Mouse (Mus musculus) liver, embryonic 13.5 days (tissue): ENCODE results near the gene Nckap5. TPM values are rescaled to one million over a fixed set of nuclear protein-coding genes. Genes with fewer than 3 reads are reported as not detected.

ENCODE experiments used
- ATAC-seq: fragments of 200-750 bp; cut with Nextera tagmentation; 2 replicates; pipeline ENCODE4 v1.8.0; 2017; ENCODE audit warnings: low read depth, mild to moderate bottlenecking, moderate number of reproducible peaks, moderate library complexity
- DNase-seq: peaks from one replicate; pipeline ENCODE4 v3.0.0; 2022
- H3K27ac ChIP-seq: fragments of 300-500 bp; sonication (generic); 2 replicates; pipeline ENCODE4 v1.5.1; 2015; ENCODE audit warnings: moderate library complexity, mild to moderate bottlenecking, inconsistent platforms
- H3K27me3 ChIP-seq: fragments of 300-500 bp; sonication (generic); 2 replicates; pipeline ENCODE4 v1.6.1; 2015; ENCODE audit warnings: mild to moderate bottlenecking, inconsistent platforms
- H3K36me3 ChIP-seq: fragments of 300-500 bp; sonication (generic); 2 replicates; pipeline ENCODE4 v1.6.1; 2015; ENCODE audit warnings: mild to moderate bottlenecking, inconsistent platforms
- H3K4me1 ChIP-seq: fragments of 300-500 bp; sonication (generic); replicated peaks from 2 replicates; pipeline ENCODE4 v1.6.1; 2015; ENCODE audit warnings: inconsistent platforms
- H3K4me2 ChIP-seq: fragments of 300-500 bp; sonication (generic); 2 replicates; pipeline ENCODE4 v1.6.1; 2015; ENCODE audit warnings: inconsistent platforms, mild to moderate bottlenecking, moderate library complexity
- H3K4me3 ChIP-seq: fragments of 300-500 bp; sonication (generic); replicated peaks from 2 replicates; pipeline ENCODE4 v1.5.1; 2015; ENCODE audit warnings: mild to moderate bottlenecking, inconsistent platforms
- H3K9ac ChIP-seq: fragments of 300-500 bp; sonication (generic); 2 replicates; pipeline ENCODE4 v1.6.1; 2015; ENCODE audit warnings: mild to moderate bottlenecking, inconsistent platforms
- H3K9me3 ChIP-seq: fragments of 300-500 bp; sonication (generic); replicated peaks from 2 replicates; pipeline ENCODE4 v1.6.1; 2016; ENCODE audit warnings: inconsistent platforms
- WGBS: fragments of 180-500 bp; shearing (Covaris S2); methylation state at CpG from one replicate; pipeline ENCODE4 v1.1.7; 2015; ENCODE audit not compliant: insufficient replicate concordance; 5-methylcytosine and 5-hydroxymethylcytosine counted together
- polyA plus RNA-seq: library from polyadenylated mRNA; unstranded; fragments of >200 nt; fragmentation: Nextera tagmentation; extraction: Ambion mirVana; gene quantifications from 2 replicates; pipeline ENCODE4 v1.2.1, GENCODE M21; 2015

The Nckap5 gene
- polyA plus RNA-seq, 1 experiment from 2014 or later, result 0.74 TPM

DNA sequence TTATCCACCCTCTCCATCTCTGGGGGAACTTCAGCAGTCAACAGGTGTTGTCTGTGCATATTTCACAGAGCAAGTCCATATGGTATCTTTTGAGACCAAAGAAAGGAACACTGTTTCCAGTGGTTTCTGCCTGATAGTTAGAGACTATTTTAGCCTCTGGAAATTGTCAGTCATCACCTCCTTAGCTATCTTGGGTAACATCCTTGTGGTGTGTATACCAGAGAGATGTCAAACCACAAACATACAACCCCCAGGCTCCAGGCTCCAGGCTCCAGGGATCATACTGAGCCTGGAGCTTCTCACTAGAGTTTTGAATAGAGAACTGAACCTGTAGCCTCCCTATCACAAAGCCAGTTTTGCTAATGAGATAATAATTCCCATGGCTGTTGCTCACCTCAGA is 252.4 kb downstream of the Nckap5 start:
- no peaks in the 10 kb centered on the region for H3K9me3 ChIP-seq
- H3K36me3 ChIP-seq, result no peaks in the 10 kb centered on the region
- H3K27me3 ChIP-seq, result no peaks in the 10 kb centered on the region
- no peaks in the 10 kb centered on the region for H3K4me1 ChIP-seq
- no peak overlapping the region for H3K27ac ChIP-seq
- no peak overlapping the region for H3K9ac ChIP-seq
- ATAC-seq (no peak), DNase-seq (no peak)
- H3K4me2 ChIP-seq, result no peak overlapping the region
- H3K4me3 ChIP-seq, result no peak overlapping the region

DNA sequence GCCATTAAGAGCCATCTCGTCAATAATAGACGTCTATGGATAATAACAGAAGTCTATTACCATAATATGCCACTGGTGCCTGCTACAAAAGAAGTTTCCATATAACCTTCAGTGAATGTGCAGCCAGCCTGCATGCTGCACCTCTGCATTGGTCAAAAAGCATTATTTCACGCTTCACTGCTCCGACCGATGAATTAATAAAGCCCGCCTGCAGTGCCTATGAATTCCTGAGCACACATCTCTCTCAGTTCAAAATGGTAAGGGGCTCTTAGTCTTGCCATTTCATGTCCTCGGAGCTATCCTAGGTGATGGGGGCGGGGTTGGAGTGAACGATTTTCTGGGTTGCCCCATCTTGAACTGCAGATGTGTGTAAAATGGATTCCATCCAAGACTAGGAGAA is 256.3 kb downstream of the Nckap5 start:
- Histone ChIP-seq H3K9me3 (no peaks in the 10 kb centered on the region), H3K4me2 (no peak overlapping the region), H3K36me3 (no peaks in the 10 kb centered on the region), H3K4me3 (no peak overlapping the region), H3K9ac (no peak overlapping the region), H3K27ac (no peak overlapping the region), H3K27me3 (no peaks in the 10 kb centered on the region), H3K4me1 (no peaks in the 10 kb centered on the region)
- DNase-seq (no peak), ATAC-seq (no peak)
- WGBS, result 75% methylated on average over 9 of the region's 9 CpGs

GRCm38 (mm10) chr1:126573714-126574113 is 256.9 kb downstream of the Nckap5 start:
- no peak for DNase-seq
- Histone ChIP-seq H3K27ac (no peak overlapping the region), H3K4me2 (no peak overlapping the region), H3K4me3 (no peak overlapping the region), H3K9ac (no peak overlapping the region), H3K4me1 (no peaks in the 10 kb centered on the region), H3K36me3 (no peaks in the 10 kb centered on the region), H3K9me3 (no peaks in the 10 kb centered on the region), H3K27me3 (no peaks in the 10 kb centered on the region)
- WGBS, result 69% methylated on average over 3 of the region's 3 CpGs
- no peak for ATAC-seq

DNA sequence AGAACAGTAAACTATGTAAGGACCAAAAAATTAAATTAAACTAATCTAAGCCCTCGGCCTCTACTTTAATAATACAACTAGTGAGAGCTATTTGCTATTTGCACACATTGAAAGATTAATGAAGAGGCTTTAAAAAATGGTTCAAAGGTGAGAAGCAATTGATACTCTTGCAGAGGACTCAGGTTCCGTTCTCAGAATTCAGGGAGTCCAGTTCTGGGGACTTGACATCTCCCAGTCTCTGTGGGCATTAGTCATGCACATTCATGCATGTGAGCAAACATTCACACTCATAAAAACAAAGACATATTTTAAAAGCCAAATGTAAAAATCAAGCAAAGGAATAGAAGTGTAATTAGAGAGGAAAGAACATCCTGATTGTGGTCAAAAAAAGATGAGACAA is 257.5 kb downstream of the Nckap5 start:
- 61% methylated on average over 2 of the region's 2 CpGs for WGBS
- no peak for DNase-seq

GRCm38 (mm10) chr1:126569611-126570238 is 260.9 kb downstream of the Nckap5 start:
- DNase-seq (no peak), ATAC-seq (no peak)
- Histone ChIP-seq H3K27ac (no peak overlapping the region), H3K36me3 (no peaks in the 10 kb centered on the region), H3K4me2 (no peak overlapping the region), H3K9ac (no peak overlapping the region), H3K4me3 (no peak overlapping the region), H3K27me3 (no peaks in the 10 kb centered on the region), H3K4me1 (no peaks in the 10 kb centered on the region), H3K9me3 (no peaks in the 10 kb centered on the region)
- WGBS, result 35% methylated on average over 6 of the region's 6 CpGs

More for the DNA sequence above, 257.5 kb downstream of the Nckap5 start:
- Histone ChIP-seq H3K36me3 (no peaks in the 10 kb centered on the region), H3K27ac (no peak overlapping the region), H3K27me3 (no peaks in the 10 kb centered on the region), H3K4me1 (no peaks in the 10 kb centered on the region), H3K4me3 (no peak overlapping the region), H3K4me2 (no peak overlapping the region), H3K9me3 (no peaks in the 10 kb centered on the region), H3K9ac (no peak overlapping the region)
- ATAC-seq, result no peak

- Histone ChIP-seq H3K4me1 (no peaks in the 10 kb centered on the region), H3K4me2 (no peak overlapping the region), H3K4me3 (no peak overlapping the region), H3K9ac (no peak overlapping the region), H3K9me3 (no peaks in the 10 kb centered on the region), H3K27me3 (no peaks in the 10 kb centered on the region), H3K36me3 (no peaks in the 10 kb centered on the region), H3K27ac (no peak overlapping the region)
- peak; percentile 4 for DNase-seq
- 78% methylated on average over 8 of the region's 8 CpGs for WGBS
- no peak for ATAC-seq
These were observed 261.9 kb downstream of the Nckap5 start for GRCm38 (mm10) chr1:126568520-126569197.

DNA sequence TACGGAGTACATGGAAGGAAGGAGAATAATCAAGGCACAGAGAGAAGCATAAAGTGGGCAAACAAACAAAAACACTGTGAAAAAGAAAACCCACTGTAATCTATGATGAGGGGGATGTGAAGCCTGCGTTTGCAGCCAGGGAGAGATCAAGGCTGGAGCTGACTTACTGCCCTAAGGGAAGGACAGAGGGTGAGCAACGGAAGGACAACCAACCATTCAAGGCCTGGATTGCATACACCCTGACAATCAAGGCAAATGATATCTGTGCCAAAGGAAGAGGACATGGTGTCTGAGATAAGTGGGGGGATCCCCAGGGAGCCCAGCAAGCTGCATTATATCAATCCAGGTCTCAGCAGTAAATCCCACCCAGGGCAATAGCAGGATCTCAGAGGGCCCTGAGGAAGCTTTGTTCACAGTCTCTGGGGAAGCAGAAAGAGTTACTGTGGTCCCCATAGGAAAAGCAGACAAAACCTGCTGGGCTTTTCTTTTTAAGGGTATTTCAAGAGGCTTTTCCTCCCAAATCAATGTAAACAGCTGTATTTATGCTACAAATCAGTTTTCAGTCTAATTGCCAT is 265.4 kb downstream of the Nckap5 start:
- Histone ChIP-seq H3K4me1 (no peaks in the 10 kb centered on the region), H3K4me2 (no peak overlapping the region), H3K9ac (no peak overlapping the region), H3K27me3 (no peaks in the 10 kb centered on the region), H3K4me3 (no peak overlapping the region), H3K36me3 (no peaks in the 10 kb centered on the region), H3K27ac (no peak overlapping the region), H3K9me3 (no peaks in the 10 kb centered on the region)
- ATAC-seq (no peak), DNase-seq (no peak)
- WGBS, result 44% methylated on average over 3 of the region's 3 CpGs

DNA sequence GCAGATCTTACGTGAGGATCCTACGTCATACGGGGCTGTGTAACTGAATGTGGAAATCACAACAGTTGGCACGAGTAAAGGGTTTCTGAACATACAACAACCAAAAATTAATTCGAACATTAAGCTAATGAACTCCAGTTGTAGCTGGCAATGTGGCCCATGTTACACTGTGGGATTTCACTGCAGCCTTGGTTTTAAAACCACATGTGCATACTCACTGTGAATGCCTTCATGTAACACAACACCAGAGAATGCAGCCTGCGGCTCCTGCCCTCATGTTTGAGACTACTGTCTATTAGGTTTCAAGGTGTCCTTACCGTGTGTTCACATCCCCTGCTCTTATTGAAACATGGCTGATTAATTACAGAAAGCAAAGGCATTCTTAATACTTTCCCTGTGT is 269.7 kb downstream of the Nckap5 start:
- 73% methylated on average over 7 of the region's 7 CpGs for WGBS
- no peak overlapping the region for H3K4me2 ChIP-seq
- DNase-seq, result no peak
- H3K4me3 ChIP-seq, result no peak overlapping the region
- no peak for ATAC-seq
- no peaks in the 10 kb centered on the region for H3K4me1 ChIP-seq
- H3K9ac ChIP-seq, result no peak overlapping the region
- H3K9me3 ChIP-seq, result no peaks in the 10 kb centered on the region
- H3K27me3 ChIP-seq, result no peaks in the 10 kb centered on the region
- no peak overlapping the region for H3K27ac ChIP-seq
- H3K36me3 ChIP-seq, result no peaks in the 10 kb centered on the region

DNA sequence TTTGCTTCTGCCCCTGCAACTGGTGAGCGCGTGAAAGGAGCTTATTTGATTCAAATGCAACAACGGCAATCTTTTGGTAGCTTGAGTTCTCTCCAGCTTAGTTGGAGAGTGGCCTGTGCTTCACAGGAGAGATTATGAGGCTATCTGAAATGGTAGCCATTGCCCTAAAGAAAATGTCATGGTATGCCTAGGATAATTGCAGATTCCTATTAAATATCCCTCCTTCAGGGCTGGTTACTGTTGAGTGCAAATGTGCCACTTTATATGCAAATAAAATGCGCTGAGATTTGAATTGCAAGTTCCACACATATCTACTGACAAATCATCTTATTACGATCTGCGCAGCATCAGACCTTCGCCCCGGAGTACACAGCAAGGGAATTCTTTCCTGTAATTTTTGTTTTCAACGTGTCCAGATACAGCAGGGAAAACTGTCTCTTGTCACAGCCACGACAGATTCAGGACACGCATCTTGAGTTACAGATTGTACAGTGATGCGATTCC is 272.8 kb downstream of the Nckap5 start:
- no peak overlapping the region for H3K9ac ChIP-seq
- H3K27ac ChIP-seq, result no peak overlapping the region
- no peak overlapping the region for H3K4me2 ChIP-seq
- no peaks in the 10 kb centered on the region for H3K9me3 ChIP-seq
- H3K36me3 ChIP-seq, result no peaks in the 10 kb centered on the region
- WGBS, result 75% methylated on average over 12 of the region's 12 CpGs
- no peaks in the 10 kb centered on the region for H3K27me3 ChIP-seq
- ATAC-seq (no peak), DNase-seq (no peak)
- H3K4me3 ChIP-seq, result no peak overlapping the region
- H3K4me1 ChIP-seq, result no peaks in the 10 kb centered on the region

GRCm38 (mm10) chr1:126547979-126548378 is 282.6 kb downstream of the Nckap5 start:
- Histone ChIP-seq H3K27me3 (no peaks in the 10 kb centered on the region), H3K9me3 (no peaks in the 10 kb centered on the region), H3K4me2 (no peak overlapping the region), H3K4me3 (no peak overlapping the region), H3K36me3 (no peaks in the 10 kb centered on the region), H3K4me1 (no peaks in the 10 kb centered on the region), H3K9ac (no peak overlapping the region), H3K27ac (no peak overlapping the region)
- DNase-seq, result no peak
- WGBS, result 71% methylated on average over 7 of the region's 7 CpGs
- no peak for ATAC-seq

DNA sequence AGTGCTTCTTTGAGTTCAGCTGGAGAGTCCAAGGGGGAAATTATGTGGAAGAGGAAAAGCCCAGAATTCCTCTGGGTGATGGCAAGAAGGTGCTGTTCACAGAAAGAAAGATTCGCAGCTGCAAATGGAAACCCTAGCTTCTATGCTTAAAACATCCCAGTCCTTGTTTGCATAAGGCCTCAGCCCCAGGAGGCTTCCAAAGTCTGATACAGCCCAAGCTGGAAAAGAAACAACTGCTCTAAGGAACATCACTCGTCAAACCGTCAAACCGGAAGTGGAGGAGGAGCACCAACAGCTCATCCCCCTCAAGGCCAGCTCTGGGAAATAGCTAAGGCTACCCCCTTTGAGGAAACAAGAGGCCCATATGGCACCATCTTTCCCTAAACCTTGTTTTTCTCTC is 286.1 kb downstream of the Nckap5 start:
- Histone ChIP-seq H3K4me2 (no peak overlapping the region), H3K36me3 (no peaks in the 10 kb centered on the region), H3K4me3 (no peak overlapping the region), H3K27me3 (no peaks in the 10 kb centered on the region), H3K4me1 (no peaks in the 10 kb centered on the region), H3K27ac (no peak overlapping the region), H3K9ac (no peak overlapping the region), H3K9me3 (no peaks in the 10 kb centered on the region)
- ATAC-seq (no peak), DNase-seq (no peak)
- 52% methylated on average over 4 of the region's 4 CpGs for WGBS
